Mouse (Mus musculus) 416B (cell line): ENCODE results near the gene Mms19.

ENCODE experiments used
- DNase-seq: peaks from one replicate; pipeline ENCODE4 v3.0.0; 2011; ENCODE audit warnings: low read depth

The Mms19 gene

DNA sequence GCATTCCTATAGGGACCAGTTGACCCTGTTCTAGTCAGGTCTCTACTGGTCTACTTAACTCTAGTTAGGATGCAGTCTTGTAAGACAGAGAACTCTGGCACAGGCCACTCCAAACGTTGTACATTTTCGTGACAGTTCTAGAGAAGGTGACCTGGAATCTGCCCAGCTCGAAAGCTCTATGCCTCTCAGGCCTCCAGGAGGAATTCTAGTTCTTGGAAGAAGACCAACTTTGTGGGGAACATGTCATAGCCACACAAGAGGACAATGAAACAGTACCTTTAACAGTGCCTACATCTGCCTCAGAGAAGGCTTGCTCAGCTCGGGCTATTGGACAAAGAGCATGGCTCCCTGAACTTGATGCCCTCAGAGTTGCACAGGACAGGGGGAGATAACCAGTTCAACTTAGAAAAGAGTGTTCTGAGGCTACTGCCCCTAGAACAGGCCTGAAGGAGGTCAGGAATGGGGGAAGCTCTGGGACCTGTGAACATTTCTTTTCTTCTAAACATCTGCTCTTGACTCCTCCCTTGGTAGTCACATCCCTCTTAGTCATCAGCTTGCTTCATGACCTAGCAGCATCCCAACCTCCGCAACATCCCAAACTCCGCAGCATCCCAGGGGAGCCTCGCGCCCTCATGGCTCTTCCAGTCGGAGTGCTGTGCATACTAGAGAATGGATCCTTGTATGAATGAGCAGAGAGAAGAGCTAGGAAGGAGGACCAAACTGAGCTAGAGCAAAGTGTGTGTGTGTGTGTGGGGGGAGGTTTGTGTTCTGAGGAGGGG lies 18.0 kb upstream of the Mms19 start:
- DNase-seq = no peak

DNA sequence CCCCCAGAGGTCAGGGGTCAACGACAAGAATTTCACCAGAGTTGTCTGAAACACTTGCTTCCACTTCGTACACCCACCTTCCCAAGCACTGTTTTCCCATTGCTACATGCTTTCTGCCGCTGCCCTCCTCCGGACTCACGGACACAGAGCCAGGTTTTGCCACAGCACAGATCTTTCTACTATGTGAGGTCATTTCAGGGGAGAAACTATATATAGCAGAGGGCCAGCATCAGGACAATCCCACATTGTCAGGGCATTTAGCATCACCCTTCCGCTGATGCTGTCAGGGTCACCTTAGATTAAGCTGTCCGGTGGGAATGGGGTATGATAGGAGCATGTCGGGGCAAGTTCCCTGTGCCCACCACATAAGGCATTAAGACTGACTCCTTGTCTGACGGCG lies 16.1 kb upstream of the Mms19 start:
- DNase-seq = no peak

DNA sequence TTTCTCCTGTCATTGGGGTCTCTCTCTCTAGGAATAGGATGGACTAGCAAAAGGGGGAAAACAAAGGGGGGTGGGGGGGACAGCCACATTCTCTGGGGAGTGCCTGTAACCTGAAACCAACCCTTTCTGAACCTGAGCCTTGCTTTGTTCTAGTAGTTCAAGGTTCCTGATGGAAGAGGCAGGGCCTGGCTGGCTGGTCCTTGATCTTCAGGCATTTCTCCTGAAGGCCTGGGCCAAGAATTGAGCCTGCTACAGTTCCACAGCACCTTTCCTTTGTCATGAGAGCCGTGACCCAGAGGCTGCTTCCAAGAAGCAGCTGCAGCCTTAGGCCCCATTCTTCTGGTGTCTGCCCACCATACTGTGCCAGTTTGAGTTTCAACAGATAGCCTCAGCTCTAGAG lies 14.5 kb upstream of the Mms19 start:
- no peak for DNase-seq

- DNase-seq = no peak
Observed at GRCm38 (mm10) chr19:41994023-41994422, 13.1 kb upstream of the Mms19 start.

DNA sequence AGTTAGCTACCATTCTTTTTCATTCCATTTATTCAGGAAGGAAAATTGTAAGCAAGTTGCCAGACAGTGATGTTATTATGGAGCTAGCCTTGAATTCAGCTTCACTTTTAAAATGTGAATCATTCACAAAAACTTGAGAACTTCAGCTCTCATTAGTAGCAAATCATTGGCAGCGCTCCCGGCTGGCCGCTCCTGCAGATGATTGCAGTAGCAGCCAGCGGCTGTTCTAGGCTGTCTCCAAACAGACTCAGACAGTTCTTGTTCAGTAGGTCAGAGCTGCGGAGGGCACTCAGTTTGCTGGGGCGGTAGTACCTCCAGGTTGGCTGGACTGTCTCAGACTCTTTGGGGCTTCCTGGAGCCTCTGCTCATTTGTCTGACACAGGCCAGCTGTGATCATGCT lies 12.5 kb upstream of the Mms19 start:
- DNase-seq = no peak

- peak; percentile 60 for DNase-seq
Observed at GRCm38 (mm10) chr19:41992971-41993370, 12.0 kb upstream of the Mms19 start.

DNA sequence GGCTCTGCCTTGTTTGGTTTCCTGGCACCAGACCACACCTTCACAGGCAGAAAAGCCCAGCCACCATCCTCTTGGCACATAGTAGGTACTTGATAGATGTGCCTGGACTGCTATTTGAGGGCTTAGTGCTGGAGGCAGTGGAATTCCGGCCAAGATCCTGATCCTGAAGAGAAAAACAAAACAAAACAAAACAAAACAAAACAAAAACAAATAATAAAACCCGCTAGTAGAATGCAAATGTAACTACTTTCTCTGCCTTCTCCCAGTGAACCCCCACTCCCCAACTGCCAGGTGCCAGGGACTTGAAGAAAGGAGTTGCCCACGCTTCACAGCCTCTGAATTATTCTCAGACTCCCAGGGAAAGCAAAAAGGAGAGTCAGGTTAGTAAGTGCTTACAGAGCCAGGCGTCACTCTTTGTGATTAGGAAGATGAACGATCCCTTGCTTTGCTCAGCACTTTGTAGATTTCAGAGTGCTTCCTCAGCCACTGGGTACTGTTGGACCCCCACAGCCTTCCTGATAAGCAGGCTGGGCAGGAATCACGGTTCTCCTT lies 11.0 kb upstream of the Mms19 start:
- DNase-seq = no peak

DNA sequence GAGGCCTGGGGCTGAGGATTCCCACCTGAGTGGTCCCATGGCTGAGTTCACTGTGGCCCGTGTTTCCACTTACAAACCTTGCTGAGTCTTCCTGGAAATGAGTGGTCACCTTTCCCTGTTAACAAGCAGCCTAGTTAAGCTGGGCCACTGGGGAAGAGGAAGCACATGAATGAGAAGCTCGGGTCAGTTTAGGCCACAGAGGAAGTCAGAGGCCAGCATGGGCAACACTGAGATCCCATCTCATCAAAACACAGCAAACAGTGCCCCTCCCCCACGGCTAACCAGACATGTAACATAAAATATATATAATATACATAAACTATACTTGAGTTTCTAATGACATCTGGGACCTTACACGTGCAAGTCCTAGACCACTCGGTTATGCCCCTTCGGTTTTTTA lies 8.9 kb upstream of the Mms19 start:
- peak; percentile 75 for DNase-seq

- no peak for DNase-seq
Observed at GRCm38 (mm10) chr19:41987206-41987605, 6.2 kb upstream of the Mms19 start.

DNA sequence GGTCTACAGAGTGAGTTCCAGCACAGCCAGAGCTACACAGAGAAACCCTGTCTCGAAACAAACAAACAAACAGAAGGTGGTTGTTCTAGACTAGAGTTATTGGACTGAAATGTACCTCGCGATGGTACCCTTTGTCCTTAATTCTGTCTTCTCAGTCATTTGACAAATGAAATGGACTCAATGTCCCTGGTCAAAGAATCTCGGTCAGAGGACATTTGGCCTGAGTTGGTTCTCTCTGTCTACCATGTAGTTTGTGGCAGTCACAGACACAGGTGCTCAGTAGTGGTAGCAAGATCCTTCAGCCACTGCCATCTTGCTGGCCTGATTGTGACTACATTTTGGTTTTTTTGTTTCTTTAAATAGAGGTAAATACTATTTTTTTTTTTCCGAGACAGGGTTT lies 5.0 kb upstream of the Mms19 start:
- no peak for DNase-seq

DNA sequence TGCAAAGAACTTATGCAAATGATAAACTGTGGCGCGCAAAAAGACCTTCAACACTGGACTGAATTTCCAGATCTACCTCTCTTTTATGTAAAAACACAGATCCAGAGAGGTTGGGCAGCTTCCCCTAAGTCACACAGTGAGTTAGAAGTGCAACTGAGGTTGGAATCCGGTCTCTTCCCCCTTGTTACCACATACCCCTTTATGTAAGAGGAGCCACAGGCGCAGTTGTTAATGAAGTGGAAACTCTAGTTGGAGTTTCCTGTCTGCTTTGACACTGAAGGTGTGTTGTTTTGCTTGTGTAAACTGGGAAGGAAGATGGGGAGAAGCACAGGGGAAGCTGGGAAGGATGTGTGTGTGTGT lies 1.8 kb upstream of the Mms19 start:
- DNase-seq = peak; percentile 83

- no peak for DNase-seq
Observed at GRCm38 (mm10) chr19:41981931-41982790, 1.2 kb upstream of the Mms19 start.

DNA sequence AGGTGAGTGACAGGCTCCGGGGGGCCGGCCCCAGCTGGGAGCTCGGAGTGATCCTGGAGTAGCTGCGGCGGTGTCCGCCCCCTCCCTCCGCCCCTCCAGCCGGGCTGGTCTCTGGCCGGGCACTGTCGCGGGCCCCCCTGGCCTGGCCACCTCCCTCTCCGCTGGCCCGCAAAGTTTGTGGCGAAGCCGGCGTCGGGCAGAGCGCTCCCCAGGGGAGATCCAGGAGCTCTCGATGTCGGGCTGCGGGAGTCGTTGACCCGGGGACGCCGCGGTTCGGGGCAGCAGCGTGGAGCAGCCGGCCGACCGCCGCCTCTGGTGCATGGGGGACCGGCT lies 604 bp upstream of the Mms19 start, which contains the start of gene Ubtd1:
Gene Ubtd1 (plus strand): TSS at position 169 of the 333 bp plus-strand sequence.
- no peak for DNase-seq

DNA sequence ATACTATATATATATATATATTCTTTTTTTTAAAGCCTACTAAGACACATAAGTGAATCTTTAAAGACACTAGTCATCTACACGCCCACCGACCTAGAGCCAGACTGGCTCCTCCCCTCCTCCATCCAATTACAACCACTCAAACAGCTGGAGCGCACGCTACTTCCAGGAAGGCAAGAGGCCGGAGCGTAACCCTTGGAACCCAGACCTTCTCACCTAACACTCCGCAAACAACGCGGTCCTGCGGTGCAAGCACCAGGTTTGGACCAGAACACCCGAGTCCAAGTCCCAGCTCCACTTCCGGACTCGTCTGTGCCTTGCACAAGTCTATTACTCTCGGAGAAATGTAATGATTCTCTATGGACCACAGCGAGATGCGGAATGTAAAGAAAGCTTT lies 537 bp downstream of the Mms19 start:
- DNase-seq = peak; percentile 78

GRCm38 (mm10) chr19:41973891-41974794 lies 6.8 kb downstream of the Mms19 start:
- DNase-seq = no peak

- DNase-seq = no peak
Observed at GRCm38 (mm10) chr19:41969618-41970017, 11.3 kb downstream of the Mms19 start.

- DNase-seq = no peak
Observed at GRCm38 (mm10) chr19:41953574-41953973, 27.4 kb downstream of the Mms19 start.

GRCm38 (mm10) chr19:41952287-41952686 lies 28.7 kb downstream of the Mms19 start:
- peak; percentile 64 for DNase-seq

DNA sequence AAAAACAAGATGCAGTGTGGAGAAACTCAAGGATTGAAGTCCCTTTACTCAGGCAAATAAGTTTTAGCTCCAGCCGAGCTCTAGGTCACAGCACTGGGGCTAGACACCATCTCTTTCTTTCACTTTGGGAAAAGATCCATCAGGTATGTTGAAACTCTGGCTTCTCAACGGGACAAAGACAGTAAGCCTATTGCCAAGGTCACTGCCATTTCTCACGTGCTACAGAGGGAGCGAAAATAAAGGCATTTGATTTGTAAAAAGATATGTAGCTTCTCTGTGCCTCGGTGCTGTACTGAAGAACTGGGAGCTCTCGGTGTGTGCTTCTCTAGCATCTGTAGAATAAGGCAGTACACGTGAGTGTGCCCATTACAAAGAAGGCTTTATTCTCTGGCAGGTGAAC lies 37.1 kb downstream of the Mms19 start:
- no peak for DNase-seq

GRCm38 (mm10) chr19:41938539-41938938 lies 42.4 kb downstream of the Mms19 start:
- DNase-seq = no peak

DNA sequence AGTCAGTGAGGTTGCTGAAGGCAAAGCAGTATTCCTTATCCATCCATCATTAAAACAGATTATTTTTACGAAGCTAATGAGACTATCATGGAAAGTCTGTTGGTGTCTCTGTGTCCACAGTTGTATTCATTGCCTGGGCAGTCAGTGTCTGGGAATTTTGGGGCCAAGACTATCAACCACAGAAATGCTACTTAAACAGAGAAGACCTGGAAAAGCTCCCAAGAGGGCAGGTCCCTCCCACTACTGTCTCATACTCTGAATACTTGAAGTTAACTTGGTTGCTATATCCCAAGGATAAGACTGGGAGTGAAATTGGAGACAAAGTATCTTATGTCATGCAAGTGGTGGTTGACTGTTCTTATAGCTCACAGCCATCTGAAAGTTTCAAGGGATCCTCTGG lies 45.0 kb downstream of the Mms19 start:
- DNase-seq = no peak

GRCm38 (mm10) chr19:41934124-41934523 lies 46.8 kb downstream of the Mms19 start:
- peak; percentile 50 for DNase-seq
